Mouse (Mus musculus) brain, embryonic 14.5 days (tissue): ENCODE results near the gene Gm11111. TPM values are rescaled to one million over a fixed set of nuclear protein-coding genes. Genes with fewer than 3 reads are reported as not detected.
"Not testable (repeated sequence)": the region's sequence is repeated elsewhere in the genome, so short reads cannot be mapped to it uniquely, and the experiment has no call there.

Experiments
- DNase-seq: peaks from one replicate; pipeline ENCODE4 v3.0.0-alpha.2; 2011; ENCODE audit warnings: low read depth
- CTCF ChIP-seq: fragments of 200-500 bp; IDR thresholded peaks from 2 replicates; pipeline ENCODE4 v1.5.1; 2012; ENCODE audit warnings: inconsistent platforms, mild to moderate bottlenecking, moderate library complexity, borderline replicate concordance; ENCODE audit not compliant: insufficient read depth, insufficient read length; ENCODE audit errors: extremely low read depth
- POLR2A ChIP-seq: fragments of 200-500 bp; IDR thresholded peaks from 2 replicates; pipeline ENCODE4 v1.6.1; 2012; ENCODE audit warnings: mild to moderate bottlenecking, inconsistent platforms, borderline replicate concordance; ENCODE audit not compliant: poor library complexity, insufficient read depth, insufficient read length, severe bottlenecking; ENCODE audit errors: extremely low read depth
- polyA plus RNA-seq: library from polyadenylated mRNA; depleted of rRNA; stranded (reverse); fragments of >200 nt; gene quantifications from 2 replicates; pipeline ENCODE4 v1.2.3, GENCODE M21; 2012; rRNA removed

Gm11111 gene
- polyA plus RNA-seq, 1 experiment, result not detected

DNA sequence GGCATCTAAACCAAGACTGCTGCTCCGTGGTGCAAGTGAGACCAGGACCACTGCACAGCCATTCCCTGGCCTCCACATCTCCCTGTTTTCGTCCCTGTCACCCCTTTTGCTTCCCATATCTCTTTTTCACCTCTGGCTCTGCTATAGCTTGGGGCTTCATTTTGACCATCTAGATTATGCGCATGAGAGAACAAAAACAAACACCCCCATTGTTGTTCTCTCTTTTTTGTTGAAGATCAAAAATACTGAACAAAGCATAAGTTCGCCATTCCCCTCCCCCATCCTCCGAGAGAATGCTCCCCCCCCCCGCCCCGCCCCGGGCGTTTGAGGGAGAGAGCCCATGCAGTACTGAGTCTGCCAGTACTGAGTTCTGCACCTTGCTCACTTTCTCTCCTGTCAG, 11.3 kb downstream of the Gm11111 start:
- TF ChIP-seq CTCF (no peak), POLR2A (no peak)
- DNase-seq, result no peak

- DNase-seq, result peak; percentile 95
- TF ChIP-seq POLR2A (no peak), CTCF (no peak)
These were observed 14.1 kb downstream of the Gm11111 start for GRCm38 (mm10) chr5:98566461-98567193.

DNA sequence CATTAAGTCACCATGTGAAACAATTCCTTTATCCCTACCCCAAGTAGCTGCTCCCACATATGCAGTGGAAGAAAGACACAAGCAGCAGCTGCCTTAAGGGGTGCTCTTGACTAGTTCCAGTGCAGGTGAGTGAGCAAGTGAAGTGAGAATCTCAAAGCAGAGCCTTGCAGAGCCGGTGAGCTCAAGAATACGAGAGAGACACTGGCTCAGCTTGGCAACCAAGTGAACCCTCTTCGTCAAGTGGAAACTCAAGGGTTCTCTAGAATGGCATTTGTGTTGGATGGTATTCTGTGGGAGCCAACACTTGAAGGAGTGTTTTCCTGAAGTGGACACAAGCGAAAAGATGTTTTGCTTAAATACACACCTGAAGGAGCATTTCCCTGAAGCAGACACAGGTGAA, 16.0 kb downstream of the Gm11111 start:
- TF ChIP-seq CTCF, result no peak

GRCm38 (mm10) chr5:98569029-98569513, 16.6 kb downstream of the Gm11111 start:
- DNase-seq, result no peak
- TF ChIP-seq CTCF, result no peak
- no peak for TF ChIP-seq POLR2A

More for the DNA sequence above, 16.0 kb downstream of the Gm11111 start:
- no peak for DNase-seq

GRCm38 (mm10) chr5:98572392-98572791, 19.9 kb downstream of the Gm11111 start:
- DNase-seq, result peak; percentile 60
- TF ChIP-seq POLR2A (no peak), CTCF (no peak)

GRCm38 (mm10) chr5:98574711-98575470, 22.4 kb downstream of the Gm11111 start:
- DNase-seq, result peak; percentile 87

GRCm38 (mm10) chr5:98575471-98575834, 23.0 kb downstream of the Gm11111 start:
- no peak for TF ChIP-seq POLR2A
- no peak for TF ChIP-seq CTCF
- no peak for DNase-seq

More at GRCm38 (mm10) chr5:98574711-98575470, 22.4 kb downstream of the Gm11111 start:
- no peak for TF ChIP-seq CTCF
- no peak for TF ChIP-seq POLR2A

GRCm38 (mm10) chr5:98576538-98576937, 24.0 kb downstream of the Gm11111 start:
- DNase-seq, result not testable (repeated sequence)

DNA sequence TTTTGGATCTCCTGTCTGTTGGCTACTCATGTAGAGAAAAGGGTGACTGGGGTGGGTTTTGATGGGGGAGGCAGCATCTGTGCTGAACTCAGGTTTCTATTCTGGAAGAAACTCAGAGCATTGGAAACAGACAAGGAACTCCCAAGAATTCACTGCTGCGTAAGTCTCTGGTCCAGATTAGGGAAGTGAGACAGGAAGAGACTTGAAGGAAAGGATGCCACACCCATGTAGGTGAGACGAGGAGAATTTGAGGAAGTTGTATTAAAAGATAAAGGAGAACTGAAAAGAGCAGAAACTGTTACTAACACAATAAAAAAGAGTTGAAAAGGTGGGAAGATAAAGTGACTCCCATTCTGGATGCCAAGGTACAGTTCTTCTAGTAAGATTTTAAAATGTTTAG, 25.9 kb downstream of the Gm11111 start:
- no peak for DNase-seq
- no peak for TF ChIP-seq POLR2A
- TF ChIP-seq CTCF, result no peak

DNA sequence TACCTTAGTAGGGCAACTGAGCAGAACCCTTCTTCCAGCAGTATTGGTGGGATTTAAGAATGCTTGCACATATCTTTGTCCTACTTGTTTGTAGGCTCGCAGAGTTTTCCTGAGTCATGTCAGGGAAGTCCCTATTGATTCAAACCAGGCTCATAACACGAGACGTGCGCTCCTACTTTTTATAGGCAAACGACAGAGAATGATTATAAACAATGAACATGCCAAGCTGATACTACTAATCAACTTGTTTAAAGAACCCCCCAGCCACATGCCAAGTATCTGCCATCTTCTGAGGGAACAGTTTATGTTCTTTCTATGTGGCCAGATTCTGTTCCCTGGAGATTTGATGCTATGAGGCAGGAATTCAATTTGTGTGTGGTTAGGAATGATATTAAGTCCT, 28.3 kb downstream of the Gm11111 start:
- TF ChIP-seq CTCF, result no peak
- no peak for TF ChIP-seq POLR2A
- DNase-seq, result peak; percentile 23

DNA sequence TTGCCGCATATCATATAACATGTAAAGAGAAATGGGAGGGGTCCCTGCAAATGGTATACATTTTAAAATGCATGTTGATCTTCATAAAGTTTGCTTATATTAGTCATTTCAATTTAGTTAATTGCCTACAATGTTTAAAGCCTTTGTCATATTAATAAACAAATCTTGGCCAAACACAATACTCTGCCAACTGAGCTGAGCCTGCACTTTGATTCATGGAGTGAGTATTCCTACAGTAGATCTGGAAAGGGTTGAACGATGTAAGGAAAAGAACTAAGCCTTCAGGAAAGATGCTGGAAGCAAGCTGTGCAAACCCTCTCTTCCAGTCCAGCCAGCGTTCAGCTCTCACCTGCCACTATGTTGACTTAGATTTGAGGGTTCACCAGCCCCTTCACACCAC, 29.6 kb downstream of the Gm11111 start:
- no peak for DNase-seq
- no peak for TF ChIP-seq POLR2A
- no peak for TF ChIP-seq CTCF

GRCm38 (mm10) chr5:98585915-98586314, 33.4 kb downstream of the Gm11111 start:
- DNase-seq, result no peak
- TF ChIP-seq POLR2A (no peak), CTCF (no peak)

Other genes starting within 250 kb of the Gm11111 start
- 0.16 and 0.82 TPM in 2 replicates for gene Cfap299, start 223.4 kb upstream of the Gm11111 start, polyA plus RNA-seq